Mouse (Mus musculus) liver, adult 2 months (tissue): ENCODE results near the gene Plin2.

Source experiments
- CTCF ChIP-seq: fragments of 200-500 bp; IDR thresholded peaks from 2 replicates; pipeline ENCODE4 v1.5.1; 2011; ENCODE audit warnings: low read depth, low read length, control low read depth
- POLR2A ChIP-seq: fragments of 200-500 bp; IDR thresholded peaks from 2 replicates; pipeline ENCODE4 v1.6.1; 2011; ENCODE audit warnings: low read length, control low read depth; ENCODE audit not compliant: insufficient read depth; ENCODE audit errors: extremely low read depth

DNA sequence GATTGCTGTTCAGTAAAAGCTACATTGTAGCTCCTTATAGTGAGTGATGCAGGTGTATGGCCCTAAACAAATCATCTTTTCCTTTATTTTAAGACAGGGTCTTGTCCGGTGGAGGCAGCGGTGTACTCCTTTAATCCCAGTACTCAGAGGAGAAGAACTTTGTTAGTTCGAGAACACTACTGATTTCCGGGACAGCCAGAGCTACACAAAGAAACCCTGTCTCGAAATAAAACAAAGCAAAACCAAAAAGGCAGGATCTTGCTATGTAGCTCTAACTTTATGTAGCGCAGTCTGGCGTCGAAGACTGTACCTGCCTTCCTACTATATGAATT lies 57.6 kb downstream of the Plin2 start:
- no peak for TF ChIP-seq POLR2A
- TF ChIP-seq CTCF: no peak
